Mouse (Mus musculus): Measurements from ENCODE around the gene Pfdn5.

DNA sequence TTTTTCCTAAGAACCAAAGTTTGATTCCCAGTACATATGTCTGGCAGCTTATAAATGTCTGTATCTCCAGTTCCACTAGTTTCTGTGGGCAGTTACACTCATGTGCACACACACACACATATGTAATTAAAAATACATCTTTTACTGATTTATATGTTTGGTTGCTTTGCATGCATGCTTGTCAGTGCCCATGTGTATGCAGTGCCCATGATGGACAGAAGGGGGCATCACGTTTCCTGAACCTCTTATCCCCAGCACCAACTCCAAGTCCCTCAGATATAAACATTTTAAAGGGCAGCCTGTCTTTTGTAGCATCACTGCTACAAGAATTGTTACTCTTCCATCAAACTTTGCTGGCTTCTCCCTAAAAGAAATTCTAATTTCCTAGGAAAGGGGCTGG lies 15.7 kb downstream of the Pfdn5 start:
- peak; percentile 66 for TF ChIP-seq MAX (IDR thresholded peaks at IDR 0.05)
- peak; percentile 51 for TF ChIP-seq CTCF (IDR thresholded peaks at IDR 0.05; ENCODE audit: control insufficient read depth, insufficient read depth, insufficient read length)
- TF ChIP-seq USF1 (IDR thresholded peaks at IDR 0.05; ENCODE audit: low read depth), result no peak
